Mouse (Mus musculus) hindbrain, embryonic 15.5 days (tissue): ENCODE data around the gene Kif26a. TPM values are rescaled to one million over a fixed set of nuclear protein-coding genes. Genes with fewer than 3 reads are reported as not detected.

Experiments
- ATAC-seq: fragments of 200-750 bp; cut with Nextera tagmentation; 2 replicates; pipeline ENCODE4 v1.8.0; 2017; ENCODE audit warnings: low read depth, moderate number of reproducible peaks, moderate TSS enrichment; ENCODE audit not compliant: low FRiP score
- H3K27ac ChIP-seq: fragments of 300-500 bp; sonication (generic); replicated peaks from 2 replicates; pipeline ENCODE4 v1.5.1; 2015; ENCODE audit warnings: mild to moderate bottlenecking, inconsistent platforms
- H3K27me3 ChIP-seq: fragments of 300-500 bp; sonication (generic); 2 replicates; pipeline ENCODE4 v1.6.1; 2015; ENCODE audit warnings: control low read depth, inconsistent platforms
- H3K36me3 ChIP-seq: fragments of 300-500 bp; sonication (generic); 2 replicates; pipeline ENCODE4 v1.6.1; 2015; ENCODE audit warnings: control low read depth, inconsistent platforms
- H3K4me1 ChIP-seq: fragments of 300-500 bp; sonication (generic); replicated peaks from 2 replicates; pipeline ENCODE4 v1.6.1; 2015; ENCODE audit warnings: control low read depth, inconsistent platforms
- H3K4me2 ChIP-seq: fragments of 300-500 bp; sonication (generic); 2 replicates; pipeline ENCODE4 v1.6.1; 2015; ENCODE audit warnings: moderate library complexity, mild to moderate bottlenecking, inconsistent platforms
- H3K4me3 ChIP-seq: fragments of 300-500 bp; sonication (generic); 2 replicates; pipeline ENCODE4 v1.5.1; 2015; ENCODE audit warnings: mild to moderate bottlenecking, inconsistent platforms
- H3K9ac ChIP-seq: fragments of 300-500 bp; sonication (generic); 2 replicates; pipeline ENCODE4 v1.6.1; 2015; ENCODE audit warnings: inconsistent platforms
- H3K9me3 ChIP-seq: fragments of 300-500 bp; sonication (generic); 2 replicates; pipeline ENCODE4 v1.6.1; 2016; ENCODE audit warnings: control low read depth, inconsistent platforms
- WGBS: fragments of 180-500 bp; shearing (Covaris S2); methylation state at CpG from one replicate; pipeline ENCODE4 v1.1.7; 2015; 5-methylcytosine and 5-hydroxymethylcytosine counted together
- polyA plus RNA-seq: library from polyadenylated mRNA; unstranded; fragments of >200 nt; fragmentation: Nextera tagmentation; extraction: Ambion mirVana; gene quantifications from 2 replicates; pipeline ENCODE4 v1.2.1, GENCODE M21; 2015

Kif26a gene
- polyA plus RNA-seq, 1 experiment from 2014 or later: 4.3 TPM

GRCm38 (mm10) chr12:112154476-112154875 is 8.5 kb downstream of the Kif26a start:
- no peaks in the 10 kb centered on the region for H3K36me3 ChIP-seq
- no peak overlapping the region for H3K9ac ChIP-seq
- H3K27ac ChIP-seq: 0 out of 2 replicates have a peak overlapping the region, but pooled peaks have one; percentile 32
- no peak overlapping the region for H3K4me2 ChIP-seq
- WGBS: 55% methylated on average over 5 of the region's 5 CpGs
- H3K9me3 ChIP-seq: no peaks in the 10 kb centered on the region
- H3K27me3 ChIP-seq: peaks cover 9% of the 10 kb centered on the region; the same call in 1 of the 2 replicates
- H3K4me3 ChIP-seq: no peak overlapping the region
- H3K4me1 ChIP-seq: peaks cover 46% of the 10 kb centered on the region
- ATAC-seq: no peak

- Histone ChIP-seq H3K4me3 (no peak overlapping the region), H3K27me3 (peaks cover 6% of the 10 kb centered on the region; the same call in 1 of the 2 replicates), H3K4me1 (peaks cover 36% of the 10 kb centered on the region), H3K9ac (no peak overlapping the region), H3K36me3 (no peaks in the 10 kb centered on the region), H3K9me3 (no peaks in the 10 kb centered on the region), H3K4me2 (no peak overlapping the region), H3K27ac (peak overlapping the region; percentile 32; the same call in 1 of the 2 replicates)
- WGBS: 29% methylated on average over 16 of the region's 16 CpGs
- no peak for ATAC-seq
Observed at GRCm38 (mm10) chr12:112155218-112156051, 9.4 kb downstream of the Kif26a start.

DNA sequence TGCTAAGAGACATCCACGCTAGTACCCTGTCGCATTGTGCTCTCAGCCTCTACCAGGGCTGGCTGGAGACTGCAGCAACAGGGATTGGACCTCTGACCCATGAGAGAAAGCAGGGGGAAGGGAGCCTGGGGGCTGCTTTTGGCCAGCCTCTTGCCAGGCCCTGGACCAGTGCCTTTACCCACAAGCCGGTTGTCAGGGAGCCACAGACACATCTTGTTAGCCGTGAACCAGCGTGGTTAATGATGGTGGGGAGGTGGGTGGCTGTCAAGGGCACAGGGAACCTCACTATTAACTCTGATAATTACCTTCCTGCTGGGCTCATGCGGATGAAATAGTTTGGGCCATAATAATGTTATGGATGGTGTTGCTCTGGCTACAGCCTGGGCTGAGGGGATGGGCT is 10.8 kb downstream of the Kif26a start:
- Histone ChIP-seq H3K4me3 (no peak overlapping the region), H3K9ac (no peak overlapping the region), H3K27ac (no peak overlapping the region), H3K9me3 (no peaks in the 10 kb centered on the region), H3K36me3 (no peaks in the 10 kb centered on the region), H3K4me1 (peaks cover 35% of the 10 kb centered on the region), H3K4me2 (no peak overlapping the region), H3K27me3 (peaks cover 6% of the 10 kb centered on the region; the same call in 1 of the 2 replicates)
- 36% methylated on average over 6 of the region's 6 CpGs for WGBS
- peak; percentile 7; the same call in 1 of the 2 replicates for ATAC-seq

GRCm38 (mm10) chr12:112158246-112158645 is 12.2 kb downstream of the Kif26a start:
- Histone ChIP-seq H3K27me3 (peaks cover 6% of the 10 kb centered on the region; the same call in 1 of the 2 replicates), H3K36me3 (no peaks in the 10 kb centered on the region), H3K9ac (no peak overlapping the region), H3K27ac (no peak overlapping the region), H3K4me2 (no peak overlapping the region), H3K4me3 (no peak overlapping the region), H3K4me1 (peaks cover 35% of the 10 kb centered on the region), H3K9me3 (no peaks in the 10 kb centered on the region)
- ATAC-seq: no peak
- WGBS: 69% methylated on average over 8 of the region's 8 CpGs

- Histone ChIP-seq H3K27me3 (peaks cover 1% of the 10 kb centered on the region; the same call in 1 of the 2 replicates), H3K9ac (no peak overlapping the region), H3K9me3 (no peaks in the 10 kb centered on the region), H3K27ac (no peak overlapping the region), H3K4me2 (no peak overlapping the region), H3K4me1 (peaks cover 36% of the 10 kb centered on the region), H3K36me3 (no peaks in the 10 kb centered on the region), H3K4me3 (no peak overlapping the region)
- ATAC-seq: no peak
Observed at GRCm38 (mm10) chr12:112158784-112159183, 12.8 kb downstream of the Kif26a start.

DNA sequence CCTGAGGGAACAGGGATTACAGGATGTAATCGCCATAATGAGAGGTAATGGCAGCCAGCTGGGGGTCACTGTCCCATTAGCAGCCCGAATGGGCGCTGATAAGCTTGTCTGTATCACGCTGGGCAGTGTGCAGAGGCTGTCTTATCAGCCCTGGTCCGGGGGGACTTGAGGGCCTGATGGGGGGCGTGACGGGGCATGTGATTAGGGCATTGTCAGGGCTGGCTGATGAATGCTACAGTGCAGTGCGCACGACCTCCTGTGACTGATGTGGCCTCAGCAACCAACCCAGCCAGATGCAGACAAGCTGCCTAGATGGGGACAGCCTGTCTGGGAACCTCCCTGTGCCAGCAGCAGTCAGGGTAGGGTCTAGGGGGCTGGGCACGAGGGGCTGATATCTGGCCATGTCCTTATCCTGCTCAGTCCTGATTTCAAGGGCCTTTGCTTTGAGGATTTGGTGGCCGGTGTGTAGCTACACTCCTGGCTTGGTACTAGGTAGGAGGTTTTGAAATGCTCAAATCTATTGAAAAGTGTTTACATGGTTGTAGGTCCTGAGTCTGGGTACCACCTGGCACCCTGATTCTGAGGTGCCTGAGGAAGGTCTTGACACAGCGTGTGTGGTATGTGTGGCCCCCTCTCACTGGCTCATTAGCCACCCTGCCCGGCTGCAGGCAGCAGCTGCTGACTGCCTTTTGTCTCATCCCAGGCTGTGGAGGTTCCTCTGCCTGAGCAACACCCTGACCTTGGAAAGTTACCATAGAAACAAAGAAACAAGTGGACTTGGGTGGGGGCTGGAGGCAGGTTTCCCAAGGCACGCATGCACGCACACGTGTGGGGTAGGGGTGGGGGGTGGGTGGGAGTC is 18.2 kb downstream of the Kif26a start:
- Histone ChIP-seq H3K4me2 (no peak overlapping the region), H3K9ac (no peak overlapping the region), H3K4me3 (no peak overlapping the region), H3K9me3 (no peaks in the 10 kb centered on the region), H3K4me1 (peaks cover 26% of the 10 kb centered on the region), H3K36me3 (no peaks in the 10 kb centered on the region), H3K27me3 (no peaks in the 10 kb centered on the region), H3K27ac (no peak overlapping the region)
- 12% methylated on average over 16 of the region's 16 CpGs for WGBS
- no peak for ATAC-seq

DNA sequence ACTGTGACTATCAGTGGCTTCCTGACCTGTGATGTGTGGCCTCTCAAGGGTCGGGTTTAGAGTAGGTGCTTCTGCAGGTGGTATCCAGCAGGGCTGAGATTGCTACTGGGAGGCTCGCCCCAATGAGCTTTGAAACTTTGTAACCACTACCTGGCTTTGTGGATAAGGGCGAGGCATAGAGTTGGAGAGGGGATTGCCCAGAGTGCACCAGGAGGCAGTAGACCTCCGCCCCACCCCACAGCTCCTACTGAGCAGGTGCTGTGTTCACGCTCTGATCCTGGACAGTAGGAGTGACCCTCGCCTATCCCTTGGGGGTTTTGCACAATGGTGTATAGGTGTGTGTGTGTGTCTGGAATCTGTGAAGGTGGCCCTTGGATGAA is 18.8 kb downstream of the Kif26a start:
- 64% methylated on average over 6 of the region's 6 CpGs for WGBS
- H3K27ac ChIP-seq: no peak overlapping the region
- H3K4me1 ChIP-seq: peaks cover 32% of the 10 kb centered on the region

DNA sequence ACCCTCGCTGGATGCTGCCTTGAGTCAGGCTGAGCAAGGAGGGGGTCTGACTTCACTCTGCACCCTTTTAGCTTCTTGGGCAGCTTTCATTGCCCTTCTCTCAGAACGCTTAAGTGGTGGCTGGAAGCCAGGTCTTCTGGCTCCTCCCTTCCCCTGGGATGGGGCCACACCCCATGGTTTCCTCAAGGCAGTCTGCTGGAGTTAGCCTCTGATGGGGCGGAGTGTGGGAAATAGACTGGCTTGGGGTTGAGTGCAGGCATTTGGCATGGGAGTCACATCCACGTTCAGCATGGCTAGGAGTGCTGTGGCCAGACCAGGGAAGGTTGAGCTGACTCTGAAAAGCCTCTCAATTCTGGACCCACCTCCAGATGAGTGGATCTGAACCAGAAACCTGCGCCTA is 23.2 kb downstream of the Kif26a start:
- ATAC-seq: no peak
- Histone ChIP-seq H3K4me2 (no peak overlapping the region), H3K4me1 (peaks cover 46% of the 10 kb centered on the region), H3K4me3 (no peak overlapping the region), H3K9ac (no peak overlapping the region), H3K9me3 (no peaks in the 10 kb centered on the region), H3K36me3 (no peaks in the 10 kb centered on the region), H3K27me3 (no peaks in the 10 kb centered on the region), H3K27ac (no peak overlapping the region)
- WGBS: 68% methylated on average over 5 of the region's 5 CpGs

More for the DNA sequence above, 18.8 kb downstream of the Kif26a start:
- H3K9me3 ChIP-seq: no peaks in the 10 kb centered on the region
- H3K36me3 ChIP-seq: no peaks in the 10 kb centered on the region
- no peak overlapping the region for H3K4me2 ChIP-seq
- H3K9ac ChIP-seq: no peak overlapping the region
- H3K4me3 ChIP-seq: no peak overlapping the region
- H3K27me3 ChIP-seq: no peaks in the 10 kb centered on the region
- ATAC-seq: no peak

DNA sequence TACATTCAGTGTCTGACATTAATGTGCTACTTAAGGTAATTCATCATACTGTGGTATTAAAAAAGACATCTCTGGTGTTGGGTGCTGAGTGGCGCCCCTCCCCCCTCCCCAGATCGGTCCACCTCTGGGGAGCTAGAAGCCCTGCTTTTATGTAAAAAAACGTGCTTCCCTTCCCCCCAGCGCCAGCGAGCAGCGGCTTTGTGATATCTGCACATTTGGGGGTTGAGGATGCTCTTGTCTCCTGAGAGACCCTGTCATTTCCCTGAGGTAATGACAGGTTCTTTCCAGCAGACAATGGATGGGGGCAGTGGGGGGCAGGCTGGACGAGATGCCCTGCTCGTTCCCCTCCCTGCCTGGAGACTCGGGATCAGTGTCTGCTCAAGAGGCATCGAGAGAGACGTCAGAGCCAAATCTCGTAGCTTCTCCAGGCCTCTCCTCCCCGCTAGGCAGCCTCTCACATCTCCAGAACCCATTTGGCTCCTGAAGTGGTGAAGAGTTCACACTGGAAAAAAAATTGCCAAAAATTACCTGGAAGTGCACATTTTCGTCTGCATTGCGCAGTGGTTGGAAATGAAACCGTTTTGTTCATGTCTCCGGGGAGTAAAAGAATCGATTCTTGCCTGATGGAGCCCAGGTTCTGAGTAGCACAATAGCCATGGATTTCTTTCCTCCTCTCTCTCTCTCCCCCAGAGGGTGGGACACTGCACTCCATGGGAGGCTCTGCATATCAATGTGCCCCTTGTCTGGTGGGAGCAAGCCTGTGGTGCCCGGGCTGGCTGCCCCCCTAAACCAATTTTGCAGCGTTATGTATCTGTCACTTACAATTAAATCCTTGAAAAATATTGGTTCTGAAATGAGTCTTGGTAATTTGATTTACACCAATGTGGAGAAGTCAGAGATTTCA is 24.9 kb downstream of the Kif26a start:
- H3K4me2 ChIP-seq: peak overlapping the region; percentile 27
- peak overlapping the region; percentile 20; the same call in 1 of the 2 replicates for H3K9ac ChIP-seq
- H3K36me3 ChIP-seq: no peaks in the 10 kb centered on the region
- WGBS: 17% methylated on average over 20 of the region's 20 CpGs
- ATAC-seq: peak; percentile 49; the same call in 1 of the 2 replicates
- H3K4me1 ChIP-seq: peaks cover 37% of the 10 kb centered on the region
- no peaks in the 10 kb centered on the region for H3K9me3 ChIP-seq
- H3K27me3 ChIP-seq: no peaks in the 10 kb centered on the region
- H3K4me3 ChIP-seq: no peak overlapping the region
- H3K27ac ChIP-seq: peak overlapping the region; percentile 73

GRCm38 (mm10) chr12:112171657-112172056 is 25.6 kb downstream of the Kif26a start:
- ATAC-seq: no peak
- Histone ChIP-seq H3K9me3 (no peaks in the 10 kb centered on the region), H3K27me3 (no peaks in the 10 kb centered on the region), H3K27ac (peak overlapping the region; percentile 73), H3K4me3 (no peak overlapping the region), H3K9ac (no peak overlapping the region), H3K36me3 (no peaks in the 10 kb centered on the region), H3K4me2 (no peak overlapping the region), H3K4me1 (peaks cover 37% of the 10 kb centered on the region)
- 72% methylated on average over 1 of the region's 1 CpGs for WGBS

- H3K36me3 ChIP-seq: no peaks in the 10 kb centered on the region
- H3K4me2 ChIP-seq: no peak overlapping the region
- H3K27me3 ChIP-seq: no peaks in the 10 kb centered on the region
- no peak for ATAC-seq
- peaks cover 36% of the 10 kb centered on the region for H3K4me1 ChIP-seq
- H3K4me3 ChIP-seq: no peak overlapping the region
- no peak overlapping the region for H3K27ac ChIP-seq
- no peak overlapping the region for H3K9ac ChIP-seq
- WGBS: 69% methylated on average over 8 of the region's 8 CpGs
- H3K9me3 ChIP-seq: no peaks in the 10 kb centered on the region
Observed at GRCm38 (mm10) chr12:112172214-112172613, 26.2 kb downstream of the Kif26a start.
